Mouse (Mus musculus) forebrain, embryonic 16.5 days (tissue): ENCODE results near the gene Arhgef12. TPM values are rescaled to one million over a fixed set of nuclear protein-coding genes. Genes with fewer than 3 reads are reported as not detected.
A peak's percentile ranks its signal among the peaks of the same experiment; 100 is the strongest.

Source experiments
- ATAC-seq: fragments of 200-750 bp; cut with Nextera tagmentation; 2 replicates; pipeline ENCODE4 v1.8.0; 2017; ENCODE audit warnings: mild to moderate bottlenecking, moderate library complexity
- H3K27ac ChIP-seq: fragments of 300-500 bp; sonication (generic); 2 replicates; pipeline ENCODE4 v1.5.1; 2014; ENCODE audit warnings: low read length, control low read depth
- H3K27me3 ChIP-seq: fragments of 300-500 bp; sonication (generic); replicated peaks from 2 replicates; pipeline ENCODE4 v1.6.1; 2014; ENCODE audit warnings: low read length; ENCODE audit not compliant: control insufficient read depth, insufficient read depth
- H3K36me3 ChIP-seq: fragments of 300-500 bp; sonication (generic); 2 replicates; pipeline ENCODE4 v1.6.1; 2014; ENCODE audit not compliant: control insufficient read depth, insufficient read depth
- H3K4me1 ChIP-seq: fragments of 300-500 bp; sonication (generic); replicated peaks from 2 replicates; pipeline ENCODE4 v1.6.1; 2014; ENCODE audit warnings: low read length; ENCODE audit not compliant: control insufficient read depth, insufficient read depth
- H3K4me2 ChIP-seq: fragments of 300-500 bp; sonication (generic); 2 replicates; pipeline ENCODE4 v1.6.1; 2014; ENCODE audit warnings: mild to moderate bottlenecking, low read length, control low read depth
- H3K4me3 ChIP-seq: fragments of 300-500 bp; sonication (generic); replicated peaks from 2 replicates; pipeline ENCODE4 v1.5.1; 2014; ENCODE audit warnings: mild to moderate bottlenecking, low read length, control low read depth
- H3K9ac ChIP-seq: fragments of 300-500 bp; sonication (generic); replicated peaks from 2 replicates; pipeline ENCODE4 v1.6.1; 2014; ENCODE audit warnings: low read depth, low read length, control low read depth
- H3K9me3 ChIP-seq: fragments of 300-500 bp; sonication (generic); 2 replicates; pipeline ENCODE4 v1.6.1; 2016; ENCODE audit warnings: low read length; ENCODE audit not compliant: control insufficient read depth
- WGBS: fragments of 180-500 bp; shearing (Covaris S2); extraction: QIAGEN DNeasy Blood & Tissue Kit; methylation state at CpG from one replicate; pipeline ENCODE4 v1.1.7; 2014; 5-methylcytosine and 5-hydroxymethylcytosine counted together
- polyA plus RNA-seq: library from polyadenylated mRNA; unstranded; fragments of >200 nt; fragmentation: Nextera tagmentation; extraction: Ambion mirVana; gene quantifications from 2 replicates; pipeline ENCODE4 v1.2.1, GENCODE M21; 2015

The Arhgef12 gene
- polyA plus RNA-seq, 1 experiment from 2014 or later, result 20.5 TPM

- Histone ChIP-seq H3K9ac (peak overlapping the region; percentile 51), H3K4me2 (peak overlapping the region; percentile 24; the same call in 1 of the 2 replicates), H3K36me3 (no peaks in the 10 kb centered on the region), H3K27me3 (no peaks in the 10 kb centered on the region), H3K4me3 (peak overlapping the region; percentile 46), H3K27ac (peak overlapping the region; percentile 77), H3K4me1 (peaks cover 30% of the 10 kb centered on the region), H3K9me3 (no peaks in the 10 kb centered on the region)
- ATAC-seq, result peak; percentile 66
- 16% methylated on average over 4 of the region's 4 CpGs for WGBS
These were observed 36.5 kb downstream of the Arhgef12 start for GRCm38 (mm10) chr9:43070566-43070965.

- H3K4me3 ChIP-seq, result peak overlapping the region; percentile 46
- peak overlapping the region; percentile 51 for H3K9ac ChIP-seq
- 41% methylated on average over 2 of the region's 2 CpGs for WGBS
- no peaks in the 10 kb centered on the region for H3K27me3 ChIP-seq
- peaks cover 30% of the 10 kb centered on the region for H3K4me1 ChIP-seq
- peak overlapping the region; percentile 77 for H3K27ac ChIP-seq
- peak; percentile 57 for ATAC-seq
- peak overlapping the region; percentile 46 for H3K4me2 ChIP-seq
- no peaks in the 10 kb centered on the region for H3K36me3 ChIP-seq
- no peaks in the 10 kb centered on the region for H3K9me3 ChIP-seq
These were observed 36.9 kb downstream of the Arhgef12 start for GRCm38 (mm10) chr9:43070153-43070552.

DNA sequence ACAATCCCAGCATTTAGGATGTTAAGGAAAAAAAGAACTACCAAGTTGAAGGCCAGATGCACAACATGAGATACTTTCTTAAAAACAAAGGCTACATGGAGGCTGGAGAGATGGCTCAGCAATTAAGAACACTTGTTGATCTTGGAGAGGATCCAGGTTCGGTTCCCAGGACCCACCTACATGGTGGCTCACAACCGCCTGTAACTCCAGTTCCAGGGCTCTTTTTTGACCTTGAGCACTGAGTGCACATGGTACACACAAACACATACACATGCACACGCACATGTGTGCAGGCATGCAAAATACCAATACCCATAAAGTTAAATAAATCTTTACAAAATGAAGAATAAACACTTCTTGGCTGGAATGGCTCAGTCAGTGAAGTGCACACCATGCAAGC is 39.1 kb downstream of the Arhgef12 start:
- no peak overlapping the region for H3K27ac ChIP-seq
- H3K4me1 ChIP-seq, result peaks cover 34% of the 10 kb centered on the region
- no peaks in the 10 kb centered on the region for H3K36me3 ChIP-seq
- no peaks in the 10 kb centered on the region for H3K9me3 ChIP-seq
- H3K4me3 ChIP-seq, result no peak overlapping the region
- H3K27me3 ChIP-seq, result no peaks in the 10 kb centered on the region
- 74% methylated on average over 3 of the region's 3 CpGs for WGBS
- no peak overlapping the region for H3K9ac ChIP-seq
- ATAC-seq, result no peak
- peak overlapping the region; percentile 38 for H3K4me2 ChIP-seq

- no peak for ATAC-seq
- no peaks in the 10 kb centered on the region for H3K9me3 ChIP-seq
- no peak overlapping the region for H3K27ac ChIP-seq
- no peak overlapping the region for H3K9ac ChIP-seq
- H3K4me1 ChIP-seq, result peaks cover 30% of the 10 kb centered on the region
- 75% methylated on average over 4 of the region's 4 CpGs for WGBS
- H3K4me3 ChIP-seq, result no peak overlapping the region
- no peaks in the 10 kb centered on the region for H3K27me3 ChIP-seq
- no peak overlapping the region for H3K4me2 ChIP-seq
- no peaks in the 10 kb centered on the region for H3K36me3 ChIP-seq
These were observed 41.8 kb downstream of the Arhgef12 start for GRCm38 (mm10) chr9:43065231-43065630.

- no peaks in the 10 kb centered on the region for H3K27me3 ChIP-seq
- no peak overlapping the region for H3K4me2 ChIP-seq
- no peak overlapping the region for H3K4me3 ChIP-seq
- H3K9ac ChIP-seq, result no peak overlapping the region
- no peak for ATAC-seq
- H3K4me1 ChIP-seq, result peaks cover 10% of the 10 kb centered on the region
- H3K36me3 ChIP-seq, result no peaks in the 10 kb centered on the region
- no peak overlapping the region for H3K27ac ChIP-seq
- WGBS, result 83% methylated on average over 1 of the region's 1 CpGs
- H3K9me3 ChIP-seq, result no peaks in the 10 kb centered on the region
These were observed 45.5 kb downstream of the Arhgef12 start for GRCm38 (mm10) chr9:43061545-43061944.

GRCm38 (mm10) chr9:43050391-43050790 is 56.6 kb downstream of the Arhgef12 start:
- WGBS, result 90% methylated on average over 2 of the region's 2 CpGs
- Histone ChIP-seq H3K27ac (no peak overlapping the region), H3K4me3 (no peak overlapping the region), H3K27me3 (no peaks in the 10 kb centered on the region), H3K4me2 (no peak overlapping the region), H3K9ac (no peak overlapping the region), H3K4me1 (peaks cover 2% of the 10 kb centered on the region; the same call in 1 of the 2 replicates), H3K36me3 (no peaks in the 10 kb centered on the region), H3K9me3 (no peaks in the 10 kb centered on the region)
- ATAC-seq, result no peak

- H3K4me1 ChIP-seq, result peaks cover 4% of the 10 kb centered on the region; the same call in 1 of the 2 replicates
- no peak overlapping the region for H3K4me3 ChIP-seq
- H3K27ac ChIP-seq, result no peak overlapping the region
- no peaks in the 10 kb centered on the region for H3K27me3 ChIP-seq
- no peaks in the 10 kb centered on the region for H3K9me3 ChIP-seq
- no peak for ATAC-seq
- H3K36me3 ChIP-seq, result no peaks in the 10 kb centered on the region
- no peak overlapping the region for H3K9ac ChIP-seq
- no peak overlapping the region for H3K4me2 ChIP-seq
These were observed 62.6 kb downstream of the Arhgef12 start for GRCm38 (mm10) chr9:43044481-43044880.

GRCm38 (mm10) chr9:43038466-43038865 is 68.6 kb downstream of the Arhgef12 start:
- no peaks in the 10 kb centered on the region for H3K27me3 ChIP-seq
- no peak overlapping the region for H3K27ac ChIP-seq
- 88% methylated on average over 8 of the region's 8 CpGs for WGBS
- H3K9ac ChIP-seq, result no peak overlapping the region
- H3K36me3 ChIP-seq, result no peaks in the 10 kb centered on the region; the same call in 1 of the 2 replicates
- H3K9me3 ChIP-seq, result no peaks in the 10 kb centered on the region
- H3K4me1 ChIP-seq, result no peaks in the 10 kb centered on the region
- no peak overlapping the region for H3K4me2 ChIP-seq
- ATAC-seq, result no peak
- H3K4me3 ChIP-seq, result no peak overlapping the region

DNA sequence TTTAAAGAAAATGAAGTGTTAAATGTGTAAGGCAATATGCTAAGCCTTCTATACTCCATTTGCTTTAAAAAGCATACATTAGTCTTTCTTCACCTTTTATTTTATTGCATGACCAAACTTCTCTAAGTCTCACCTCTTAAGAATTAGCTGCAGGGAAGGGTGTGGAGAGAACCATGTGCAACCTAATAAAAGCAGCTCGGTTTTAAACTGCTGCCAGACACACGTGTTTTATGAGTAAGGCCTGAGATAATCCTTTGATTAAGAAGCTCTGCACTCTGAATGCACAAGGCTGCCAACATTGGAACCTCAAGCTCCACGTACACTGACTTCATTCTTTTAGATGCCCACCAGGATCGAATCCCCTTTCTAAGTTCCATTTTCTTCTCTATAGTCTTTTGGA is 71.8 kb downstream of the Arhgef12 start:
- no peak for ATAC-seq
- Histone ChIP-seq H3K4me1 (no peaks in the 10 kb centered on the region), H3K27me3 (no peaks in the 10 kb centered on the region), H3K4me2 (no peak overlapping the region), H3K36me3 (no peaks in the 10 kb centered on the region; the same call in 1 of the 2 replicates), H3K27ac (no peak overlapping the region), H3K4me3 (no peak overlapping the region), H3K9me3 (no peaks in the 10 kb centered on the region), H3K9ac (no peak overlapping the region)
- 32% methylated on average over 4 of the region's 4 CpGs for WGBS

- H3K4me2 ChIP-seq, result no peak overlapping the region
- H3K27me3 ChIP-seq, result no peaks in the 10 kb centered on the region
- H3K4me1 ChIP-seq, result no peaks in the 10 kb centered on the region
- ATAC-seq, result no peak
- H3K9me3 ChIP-seq, result no peaks in the 10 kb centered on the region
- H3K36me3 ChIP-seq, result no peaks in the 10 kb centered on the region; the same call in 1 of the 2 replicates
- H3K27ac ChIP-seq, result no peak overlapping the region
- H3K9ac ChIP-seq, result no peak overlapping the region
- no peak overlapping the region for H3K4me3 ChIP-seq
These were observed 72.8 kb downstream of the Arhgef12 start for GRCm38 (mm10) chr9:43034273-43034672.
